In genomic region chr11:86403845-86404244, GRCm38 (mm10) we compare ENCODE assay signal across 19 mouse cellular contexts. TPM values are rescaled to one million over a fixed set of nuclear protein-coding genes. Genes with fewer than 3 reads are reported as not detected.
DNase-seq lines count a peak whose midpoint lies in the region; TF ChIP-seq lines count a peak whose summit lies in the region.
"Had no signal": no experiment of that assay in that cellular context is flagged by ENCODE, and none has a peak within 500 bp of the region (broad histone marks: within the 10 kb centered on the region; RNA-seq: fewer than 3 reads in every experiment).

No protein-coding gene starts in this region.

- H3K79me2 ChIP-seq in myocyte (ENCODE audit: control insufficient read depth, insufficient read depth): no peaks in the 10 kb centered on the region

- H3K27me3 ChIP-seq in spleen, adult 2 months (ENCODE audit: control insufficient read depth, insufficient read depth, low read length): no peaks in the 10 kb centered on the region
- H3K27me3 ChIP-seq in myocyte (ENCODE audit: control insufficient read depth, insufficient read depth, insufficient read length): no peaks in the 10 kb centered on the region
- H3K27me3 ChIP-seq: embryonic facial prominence, embryonic 12.5 days; forebrain, embryonic 15.5 days; heart, embryonic 15.5 days; hindbrain, embryonic 13.5 days had no signal

- H3K27ac ChIP-seq in spleen, adult 2 months (ENCODE audit: insufficient read depth, low read length): peak overlapping the region; percentile 67
- H3K27ac ChIP-seq: embryonic facial prominence, embryonic 12.5 days; forebrain, embryonic 15.5 days; heart, embryonic 15.5 days; hindbrain, embryonic 13.5 days; hindbrain, postnatal 0 days had no signal

- H3K4me1 ChIP-seq in spleen, adult 2 months (ENCODE audit: control insufficient read depth, insufficient read depth, insufficient read length): peaks cover 18% of the 10 kb centered on the region; the same call in 1 of the 2 replicates
- H3K4me1 ChIP-seq: embryonic facial prominence, embryonic 12.5 days; forebrain, embryonic 15.5 days had no signal

- H3ac ChIP-seq in myocyte (ENCODE audit: control insufficient read depth, insufficient read length): no peak overlapping the region

- peak overlapping the region; percentile 27 for H3K4me2 ChIP-seq in myocyte (ENCODE audit: low read depth)
- H3K4me2 ChIP-seq: embryonic facial prominence, embryonic 12.5 days; forebrain, embryonic 15.5 days; heart, embryonic 11.5 days; heart, embryonic 15.5 days; hindbrain, embryonic 13.5 days had no signal

- intact Hi-C loops in gastrocnemius, postnatal 36 days (cut with DNase I): no loop called here

- no peaks in the 10 kb centered on the region for H3K36me3 ChIP-seq in spleen, adult 2 months (ENCODE audit: control insufficient read depth, insufficient read depth, low read length)
- no peaks in the 10 kb centered on the region for H3K36me3 ChIP-seq in myocyte (ENCODE audit: control insufficient read depth, insufficient read depth)
- H3K36me3 ChIP-seq: embryonic facial prominence, embryonic 12.5 days; forebrain, embryonic 15.5 days; heart, embryonic 15.5 days; hindbrain, embryonic 13.5 days had no signal

- no peak overlapping the region for H3K4me3 ChIP-seq in spleen, adult 2 months (ENCODE audit: extremely low read depth, insufficient read depth, insufficient read length)
- H3K4me3 ChIP-seq in myocyte: no peak overlapping the region
- H3K4me3 ChIP-seq: embryonic facial prominence, embryonic 12.5 days; forebrain, embryonic 15.5 days; heart, embryonic 15.5 days; hindbrain, embryonic 13.5 days had no signal

- 57% methylated on average over 2 of the region's 2 CpGs for WGBS in spleen, adult 2 months

- TF ChIP-seq POLR2A in spleen, adult 2 months (IDR thresholded peaks at IDR 0.05; ENCODE audit: low read depth, low read length): no peak
- TF ChIP-seq POLR2A in myocyte (IDR thresholded peaks at IDR 0.05; ENCODE audit: insufficient read length, low read depth): no peak

- no peak for TF ChIP-seq CTCF in spleen, adult 2 months (IDR thresholded peaks at IDR 0.05; ENCODE audit: extremely low read depth, insufficient read depth, insufficient read length, insufficient replicate concordance)

- DNase-seq in gastrocnemius, adult 18-20 months (ENCODE audit: low spot score): peak; percentile 4
- no peak for DNase-seq in gastrocnemius, postnatal 36 days
- peak in 1 of 2 experiments; percentile 51 for DNase-seq in spleen, adult 2 months (ENCODE audit: low read depth in 1 of 2, low spot score in 2 of 2)
- no peak for DNase-seq in spleen, postnatal 14 days (ENCODE audit: low spot score in 2 of 2)
- DNase-seq in lung, postnatal 25 days (ENCODE audit: low spot score): no peak
- DNase-seq in cerebellum, postnatal 36 days: no peak
- DNase-seq: adrenal gland, adult 2 months; adrenal gland, postnatal 25 days; cerebellum, adult 2 months; cerebellum, postnatal 14 days; gastrocnemius, postnatal 14 days; heart, postnatal 14 days had no signal

TF ChIP-seq in myocyte, 11 proteins besides CTCF, POLR2A, EP300 and RAD21:
- no peak for TF ChIP-seq MAX (IDR thresholded peaks at IDR 0.05; ENCODE audit: low read depth)

RNA-seq across cellular contexts. Expression of gene Med13, which starts 46.4 kb away (rescaled TPM):
- 10 to 100 TPM; 34.1 to 36.1 TPM for total RNA-seq in gastrocnemius, adult 18-20 months (2021)
- total RNA-seq in gastrocnemius, postnatal 36 days (2021): 10 to 100 TPM; 31.8 to 35.9 TPM
- 22.3 and 23.2 TPM in 2 replicates for polyA plus RNA-seq in spleen, adult 2 months (2012; rRNA removed)
- polyA plus RNA-seq in myocyte (2012; fragmentation: generic; extraction: Trizol): 6.2 TPM
